Comparison of ENCODE assay signal across 21 mouse cellular contexts in genomic region chr8:116467027-116467426, GRCm38 (mm10). TPM values are rescaled to one million over a fixed set of nuclear protein-coding genes. Genes with fewer than 3 reads are reported as not detected.
"Had no signal": no experiment of that assay in that cellular context is flagged by ENCODE, and none has a peak within 500 bp of the region (broad histone marks: within the 10 kb centered on the region; RNA-seq: fewer than 3 reads in every experiment).

No protein-coding gene starts in this region.

- H3K4me3 ChIP-seq: midbrain, embryonic 10.5 days; midbrain, embryonic 12.5 days; myocyte; neural tube, embryonic 13.5 days; neural tube, embryonic 15.5 days had no signal

- DNase-seq: liver, postnatal 0 days; lung, postnatal 14 days; lung, postnatal 36 days; midbrain, embryonic 14.5 days; retina, postnatal 1 day; right cerebral cortex, adult 18-20 months; right cerebral cortex, postnatal 25 days; right cerebral cortex, postnatal 4 days; spleen, adult 18-20 months; thymus, adult 18-20 months; thymus, postnatal 14 days; thymus, postnatal 36 days had no signal

- ATAC-seq: liver, postnatal 0 days; midbrain, embryonic 16.5 days had no signal

- H3K27ac ChIP-seq: macrophage; midbrain, embryonic 10.5 days; midbrain, embryonic 12.5 days; neural tube, embryonic 13.5 days; neural tube, embryonic 15.5 days had no signal

RNA-seq across cellular contexts. Expression of gene Dynlrb2, which starts 37.7 kb away (rescaled TPM):
- total RNA-seq: megakaryocyte progenitor cell, adult 5-6 weeks; megakaryocyte-erythroid progenitor cell, adult 5-6 weeks had no signal
